Mouse (Mus musculus) heart, adult 2 months (tissue): ENCODE measurements around the gene Cnot11. TPM values are rescaled to one million over a fixed set of nuclear protein-coding genes. Genes with fewer than 3 reads are reported as not detected.

Source experiments
- DNase-seq, 2 experiments: peaks; one replicate each; pipeline ENCODE4 v3.0.0; 2021
- H3K27ac ChIP-seq: fragments of 200-600 bp; 2 replicates; pipeline ENCODE4 v1.8.1; 2022
- H3K27me3 ChIP-seq: fragments of 200-500 bp; 2 replicates; pipeline ENCODE4 v1.6.1; 2012; ENCODE audit warnings: mild to moderate bottlenecking, low read length, inconsistent platforms, mixed read lengths; ENCODE audit not compliant: control insufficient read depth, insufficient read depth
- H3K36me3 ChIP-seq: fragments of 200-500 bp; 2 replicates; pipeline ENCODE4 v1.6.1; 2012; ENCODE audit warnings: low read length, inconsistent platforms; ENCODE audit not compliant: control insufficient read depth, insufficient read depth
- H3K4me1 ChIP-seq: fragments of 200-500 bp; 2 replicates; pipeline ENCODE4 v1.6.1; 2011; ENCODE audit warnings: low read length; ENCODE audit not compliant: control insufficient read depth, insufficient read depth
- H3K4me3 ChIP-seq: fragments of 200-600 bp; 2 replicates; pipeline ENCODE4 v1.8.1; 2022
- H3K79me2 ChIP-seq: fragments of 200-500 bp; replicated peaks from 2 replicates; pipeline ENCODE4 v1.6.1; 2012; ENCODE audit warnings: mild to moderate bottlenecking, inconsistent platforms, low read length, moderate library complexity, mixed read lengths; ENCODE audit not compliant: control insufficient read depth, insufficient read depth
- H3K9ac ChIP-seq: fragments of 200-500 bp; 2 replicates; pipeline ENCODE4 v1.6.1; 2012; ENCODE audit warnings: low read depth, mild to moderate bottlenecking, control low read depth, inconsistent platforms, low read length, mixed read lengths
- CTCF ChIP-seq: fragments of 200-600 bp; IDR thresholded peaks from 2 replicates; pipeline ENCODE4 v1.8.1; 2022; ENCODE audit warnings: antibody characterized with exemption, mild to moderate bottlenecking, moderate library complexity
- EP300 ChIP-seq: fragments of 200-500 bp; IDR thresholded peaks from 2 replicates; pipeline ENCODE4 v1.6.1; 2011; ENCODE audit warnings: low read depth, low read length, control low read depth; ENCODE audit not compliant: insufficient read depth
- POLR2A ChIP-seq: fragments of 200-500 bp; IDR thresholded peaks from 2 replicates; pipeline ENCODE4 v1.6.1; 2011; ENCODE audit warnings: mild to moderate bottlenecking, low read depth, low read length, control low read depth; ENCODE audit not compliant: insufficient read depth
- WGBS: fragments of 180-500 bp; shearing (Covaris S2); methylation state at CpG from one replicate; pipeline ENCODE4 v1.1.7; 2018; 5-methylcytosine and 5-hydroxymethylcytosine counted together
- intact Hi-C: fragments of 180-260 bp; cut with DNase I; formaldehyde crosslinking; loops from one replicate; pipeline ENCODE4 v1.15.1; 2025
- polyA plus RNA-seq: library from polyadenylated mRNA; depleted of rRNA; stranded (reverse); fragments of >200 nt; gene quantifications from 2 replicates; pipeline ENCODE4 v1.2.3, GENCODE M21; 2012
- total RNA-seq, 2 experiments: library from RNA; stranded (reverse); gene quantifications; 2 replicates each; pipeline ENCODE4 v1.2.3; 2021

Gene Cnot11
- total and polyA plus RNA-seq, 3 experiments, result 9.8 to 15.6 (median 13.2) TPM

GRCm38 (mm10) chr1:39528319-39528718 lies 6.5 kb upstream of the Cnot11 start:
- Histone ChIP-seq H3K9ac (no peak overlapping the region), H3K27ac (no peak overlapping the region), H3K4me3 (no peak overlapping the region), H3K36me3 (no peaks in the 10 kb centered on the region), H3K79me2 (no peaks in the 10 kb centered on the region), H3K4me1 (peaks cover 1% of the 10 kb centered on the region; the same call in 1 of the 2 replicates), H3K27me3 (no peaks in the 10 kb centered on the region)
- 76% methylated on average over 6 of the region's 6 CpGs for WGBS
- TF ChIP-seq CTCF (no peak), EP300 (no peak)
- intact Hi-C loops, result loop anchor here (5.0 kb wide), 1 partner anchor 1341 kb away; no protein-coding TSS in a partner anchor
- no peak for DNase-seq

DNA sequence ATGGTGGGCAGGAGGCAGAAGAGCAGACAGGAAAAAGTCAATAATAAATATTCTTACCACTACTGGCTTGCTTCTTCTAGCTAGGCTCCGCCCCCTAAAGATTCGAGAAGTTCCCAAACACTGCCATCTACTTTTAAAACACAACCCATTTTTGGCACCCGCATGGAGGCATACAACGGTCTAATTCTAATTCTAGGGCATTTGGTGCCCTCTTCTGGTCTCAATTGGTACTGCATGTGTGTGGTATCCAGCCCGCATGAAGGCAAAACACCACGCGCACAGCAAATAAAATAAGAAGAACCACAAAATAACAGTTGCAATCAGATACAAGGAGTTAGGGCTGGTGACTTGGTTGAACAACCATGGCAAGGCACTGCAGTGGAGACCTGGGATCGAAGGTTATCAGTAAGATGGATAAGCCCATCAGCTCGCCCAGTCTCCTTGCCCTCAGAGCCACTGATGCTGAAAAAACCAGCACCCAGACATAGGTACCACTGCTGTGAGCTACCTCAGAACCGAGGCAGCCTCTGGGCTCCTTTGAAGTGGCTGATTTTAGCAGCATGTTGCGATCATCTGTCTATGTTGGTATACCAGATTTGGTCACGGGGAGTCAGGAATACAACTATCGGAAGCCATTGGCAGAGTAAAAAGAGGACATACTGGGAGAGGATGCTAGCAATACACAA lies 4.4 kb upstream of the Cnot11 start:
- Histone ChIP-seq H3K36me3 (no peaks in the 10 kb centered on the region), H3K9ac (no peak overlapping the region), H3K27me3 (no peaks in the 10 kb centered on the region), H3K4me1 (peaks cover 1% of the 10 kb centered on the region; the same call in 1 of the 2 replicates), H3K27ac (no peak overlapping the region), H3K79me2 (no peaks in the 10 kb centered on the region), H3K4me3 (no peak overlapping the region)
- TF ChIP-seq CTCF (peak; percentile 95), POLR2A (no peak), EP300 (peak; percentile 55; the same call in 1 of the 2 replicates)
- WGBS, result 33% methylated on average over 13 of the region's 13 CpGs
- DNase-seq, result peak; percentile 64 to 76
- intact Hi-C loops, result loop anchor here (2.0 to 10.0 kb wide), 3 partner anchors 336 to 543 kb away; partner anchors contain the start of genes Npas2 and Pdcl3

DNA sequence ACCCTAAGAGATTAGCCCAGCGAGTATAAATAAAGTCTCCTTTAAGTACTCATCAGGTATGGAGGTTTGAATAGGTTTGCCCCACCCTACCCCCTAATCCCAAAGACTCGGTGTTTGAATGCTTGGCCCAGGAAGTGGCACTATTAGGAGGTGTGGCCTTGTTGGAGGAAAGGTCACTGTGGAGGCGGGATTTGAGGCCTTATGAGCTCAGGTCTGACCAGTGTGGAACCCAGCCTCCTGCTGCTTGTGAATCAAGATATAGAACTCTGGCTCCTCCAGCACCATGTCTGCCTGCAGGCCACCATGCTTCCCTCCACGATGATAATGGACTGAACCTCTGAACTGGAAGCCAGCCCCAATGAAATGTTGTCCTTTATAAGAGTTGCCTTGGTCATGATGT lies 3.8 kb upstream of the Cnot11 start:
- 71% methylated on average over 4 of the region's 4 CpGs for WGBS
- H3K79me2 ChIP-seq, result no peaks in the 10 kb centered on the region
- H3K9ac ChIP-seq, result no peak overlapping the region
- H3K4me3 ChIP-seq, result no peak overlapping the region
- no peak for DNase-seq
- no peak overlapping the region for H3K27ac ChIP-seq
- no peaks in the 10 kb centered on the region for H3K36me3 ChIP-seq
- peaks cover 1% of the 10 kb centered on the region; the same call in 1 of the 2 replicates for H3K4me1 ChIP-seq
- TF ChIP-seq CTCF, result no peak
- TF ChIP-seq POLR2A, result no peak
- TF ChIP-seq EP300, result no peak
- intact Hi-C loops, result loop anchor here (2.0 to 10.0 kb wide), 3 partner anchors 336 to 544 kb away; partner anchors contain the start of genes Npas2 and Pdcl3
- no peaks in the 10 kb centered on the region for H3K27me3 ChIP-seq

- peaks cover 2% of the 10 kb centered on the region; the same call in 1 of the 2 replicates for H3K36me3 ChIP-seq
- TF ChIP-seq CTCF (no peak), EP300 (no peak), POLR2A (no peak)
- H3K79me2 ChIP-seq, result peaks cover 3% of the 10 kb centered on the region
- 53% methylated on average over 3 of the region's 3 CpGs for WGBS
- no peak overlapping the region for H3K27ac ChIP-seq
- H3K4me1 ChIP-seq, result peaks cover 2% of the 10 kb centered on the region
- no peak overlapping the region for H3K9ac ChIP-seq
- H3K27me3 ChIP-seq, result no peaks in the 10 kb centered on the region
- H3K4me3 ChIP-seq, result no peak overlapping the region
- no peak for DNase-seq
- intact Hi-C loops, result loop anchor here (5.0 to 10.0 kb wide), 2 partner anchors 339 to 547 kb away; partner anchors contain the start of genes Npas2 and Pdcl3
These were observed 875 bp upstream of the Cnot11 start for GRCm38 (mm10) chr1:39533917-39534316.

GRCm38 (mm10) chr1:39535515-39536311 lies 921 bp downstream of the Cnot11 start:
- intact Hi-C loops, result loop anchor here (1.0 to 10.0 kb wide), 2 partner anchors 42 to 341 kb away; partner anchors contain the start of genes Npas2 and Rnf149
- no peaks in the 10 kb centered on the region for H3K27me3 ChIP-seq
- H3K4me1 ChIP-seq, result peaks cover 2% of the 10 kb centered on the region
- 0 out of 2 replicates have a peak, but pooled peaks have one; percentile 44 for TF ChIP-seq EP300
- TF ChIP-seq POLR2A, result peak; percentile 80
- TF ChIP-seq CTCF, result no peak
- H3K4me3 ChIP-seq, result peak overlapping the region; percentile 100
- peak overlapping the region; percentile 93 for H3K27ac ChIP-seq
- peak; percentile 99 for DNase-seq
- H3K9ac ChIP-seq, result peak overlapping the region; percentile 94
- H3K36me3 ChIP-seq, result peaks cover 2% of the 10 kb centered on the region; the same call in 1 of the 2 replicates
- H3K79me2 ChIP-seq, result peaks cover 3% of the 10 kb centered on the region
- WGBS, result under 1% methylated on average over 97 of the region's 100 CpGs
